Mouse (Mus musculus): ENCODE results near the gene Cdh26. TPM values are rescaled to one million over a fixed set of nuclear protein-coding genes. Genes with fewer than 3 reads are reported as not detected.
A peak's percentile ranks its signal among the peaks of the same experiment; 100 is the strongest.

Gene Cdh26
- total RNA-seq (2012; rRNA removed) (not detected in 2 replicates), polyA plus RNA-seq (2012; ENCODE audit: insufficient read depth in 1 of 2, insufficient read length in 2 of 2, low read depth in 1 of 2, low replicate concordance in 2 of 2, missing spikeins in 1 of 2) (not detected)

GRCm38 (mm10) chr2:178430231-178430630 lies at the start of gene Cdh26:
Cdh26 (plus strand) TSS chr2:178430531.
- H3K9ac ChIP-seq (ENCODE audit: control insufficient read depth, low read depth, low read length, poor library complexity, severe bottlenecking): no peak within 1 kb of the TSS
- no peaks in the 10 kb centered on the region for H3K9me3 ChIP-seq (replicated peaks; ENCODE audit: insufficient read depth, low read length)
- H3K27ac ChIP-seq (ENCODE audit: control insufficient read depth, low read depth, low read length): no peak within 1 kb of the TSS
- H3K4me3 ChIP-seq (ENCODE audit: control insufficient read depth in 1 of 2, insufficient read depth in 1 of 2, low read depth in 2 of 2, low read length in 2 of 2): no peak within 1 kb of the TSS
- no peaks in the 10 kb centered on the region for H3K27me3 ChIP-seq (ENCODE audit: control insufficient read depth in 1 of 2, insufficient read depth in 2 of 2, low read length in 2 of 2)
- TF ChIP-seq MEF2A (IDR thresholded peaks at IDR 0.05; ENCODE audit: extremely low read depth, insufficient replicate concordance, low read depth, low read length, poor library complexity, severe bottlenecking) (no peak), POLR2A (IDR thresholded peaks at IDR 0.05; ENCODE audit: control insufficient read depth in 1 of 2, insufficient read depth in 1 of 2, low read depth in 1 of 2, low read length in 2 of 2, poor library complexity in 1 of 2) (no peak), ZNF384 (IDR thresholded peaks at IDR 0.05; ENCODE audit: low read depth, low read length) (no peak), ZKSCAN1 (IDR thresholded peaks at IDR 0.05; ENCODE audit: low read depth, low read length) (no peak), TCF12 (IDR thresholded peaks at IDR 0.05; ENCODE audit: low read depth, low read length) (no peak), ETS1 (IDR thresholded peaks at IDR 0.05; ENCODE audit: low read depth, low read length) (no peak), TBP (IDR thresholded peaks at IDR 0.05; ENCODE audit: low read depth, low read length) (no peak), E2F4 (IDR thresholded peaks at IDR 0.05; ENCODE audit: borderline replicate concordance, low read depth, low read length) (no peak), NELFE (IDR thresholded peaks at IDR 0.05; ENCODE audit: low read depth, low read length) (no peak), CTCF (IDR thresholded peaks at IDR 0.05 in 2 of 3, conservative IDR thresholded peaks at IDR 0.05 in 1 of 3; ENCODE audit: control insufficient read depth in 1 of 3, insufficient read depth in 1 of 3, low read depth in 2 of 3, low read length in 3 of 3, poor library complexity in 1 of 3, severe bottlenecking in 1 of 3) (no peak), NRF1 (IDR thresholded peaks at IDR 0.05; ENCODE audit: insufficient read depth, low read depth, low read length, poor library complexity, severe bottlenecking) (no peak), KAT2A (conservative IDR thresholded peaks at IDR 0.05; ENCODE audit: low read depth, low read length) (no peak), GABPA (IDR thresholded peaks at IDR 0.05; ENCODE audit: low read depth, low read length) (no peak), MAZ (IDR thresholded peaks at IDR 0.05; ENCODE audit: low read depth, low read length) (no peak), GATA1 (IDR thresholded peaks at IDR 0.05; ENCODE audit: low read depth, low read length) (no peak), POLR2AphosphoS2 (IDR thresholded peaks at IDR 0.05; ENCODE audit: low read length) (no peak), JUND (IDR thresholded peaks at IDR 0.05; ENCODE audit: low read depth, low read length) (no peak)
- H3K36me3 ChIP-seq (ENCODE audit: control insufficient read depth in 1 of 2, insufficient read depth in 2 of 2, low read length in 2 of 2): no peaks in the 10 kb centered on the region
- no peaks in the 10 kb centered on the region for H3K4me1 ChIP-seq (ENCODE audit: control insufficient read depth in 1 of 2, insufficient read depth in 2 of 2, low read length in 2 of 2)
- no peak for DNase-seq (ENCODE audit: low read depth, low spot score)
- no peaks in the 10 kb centered on the region for H3K79me2 ChIP-seq (ENCODE audit: control insufficient read depth, insufficient read depth, low read length, poor library complexity)

- TF ChIP-seq RCOR1 (IDR thresholded peaks at IDR 0.05; ENCODE audit: low read depth, low read length) (no peak), CTCF (IDR thresholded peaks at IDR 0.05 in 2 of 3, conservative IDR thresholded peaks at IDR 0.05 in 1 of 3; ENCODE audit: control insufficient read depth in 1 of 3, insufficient read depth in 1 of 3, low read depth in 2 of 3, low read length in 3 of 3, poor library complexity in 1 of 3, severe bottlenecking in 1 of 3) (peak in 2 of 3 experiments; percentile 15 to 28; a peak in 2 of 6 replicates)
- DNase-seq (ENCODE audit: low read depth, low spot score): no peak
- H3K9me3 ChIP-seq (replicated peaks; ENCODE audit: insufficient read depth, low read length): no peaks in the 10 kb centered on the region
- H3K27ac ChIP-seq (ENCODE audit: control insufficient read depth, low read depth, low read length): no peak within 1 kb of the TSS
- H3K27me3 ChIP-seq (ENCODE audit: control insufficient read depth in 1 of 2, insufficient read depth in 2 of 2, low read length in 2 of 2): no peaks in the 10 kb centered on the region
- H3K4me3 ChIP-seq (ENCODE audit: control insufficient read depth in 1 of 2, insufficient read depth in 1 of 2, low read depth in 2 of 2, low read length in 2 of 2): no peak within 1 kb of the TSS
- no peaks in the 10 kb centered on the region for H3K4me1 ChIP-seq (ENCODE audit: control insufficient read depth in 1 of 2, insufficient read depth in 2 of 2, low read length in 2 of 2)
- H3K9ac ChIP-seq (ENCODE audit: control insufficient read depth, low read depth, low read length, poor library complexity, severe bottlenecking): no peak within 1 kb of the TSS
- H3K79me2 ChIP-seq (ENCODE audit: control insufficient read depth, insufficient read depth, low read length, poor library complexity): no peaks in the 10 kb centered on the region
- H3K36me3 ChIP-seq (ENCODE audit: control insufficient read depth in 1 of 2, insufficient read depth in 2 of 2, low read length in 2 of 2): no peaks in the 10 kb centered on the region
Observed at GRCm38 (mm10) chr2:178407053-178407815, 23.1 kb upstream of the Cdh26 start, which contains the start of gene Sycp2. Sycp2 (minus strand) TSS chr2:178407685.

All from MEL (cell line).